Mouse (Mus musculus) liver, adult (tissue): ENCODE measurements at regions not wholly inside any gene's neighbourhood (a gene's known extent, or its start where the extent isn't known, plus 50 kb on each side); places are given as distances from the start of the nearest gene placed in this dataset.

ENCODE experiments used
- GATA4 ChIP-seq: IDR thresholded peaks from 2 replicates; pipeline ENCODE4 v1.6.1; 2014; ENCODE audit warnings: mild to moderate bottlenecking, low read length; ENCODE audit not compliant: insufficient replicate concordance

DNA sequence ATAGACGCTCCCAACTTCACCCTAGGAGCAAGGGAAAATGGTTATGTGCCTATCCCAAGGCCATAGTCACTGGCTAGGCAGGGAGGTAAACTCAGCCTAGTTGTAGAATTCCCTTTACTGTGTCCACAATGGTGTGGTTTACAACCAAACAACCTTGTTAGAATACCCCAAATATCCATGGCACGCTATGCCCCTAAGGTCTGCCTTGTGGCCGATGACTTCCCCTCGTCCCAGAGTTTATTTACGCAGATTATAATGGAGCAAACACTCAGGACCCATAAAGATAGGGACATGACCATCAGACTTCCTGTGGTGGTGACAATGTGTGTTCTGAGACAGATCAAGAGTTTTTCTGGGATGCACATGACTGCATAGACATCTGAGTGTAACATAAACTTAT, 231.5 kb upstream of the Vstm2b start:
- no peak for TF ChIP-seq GATA4

DNA sequence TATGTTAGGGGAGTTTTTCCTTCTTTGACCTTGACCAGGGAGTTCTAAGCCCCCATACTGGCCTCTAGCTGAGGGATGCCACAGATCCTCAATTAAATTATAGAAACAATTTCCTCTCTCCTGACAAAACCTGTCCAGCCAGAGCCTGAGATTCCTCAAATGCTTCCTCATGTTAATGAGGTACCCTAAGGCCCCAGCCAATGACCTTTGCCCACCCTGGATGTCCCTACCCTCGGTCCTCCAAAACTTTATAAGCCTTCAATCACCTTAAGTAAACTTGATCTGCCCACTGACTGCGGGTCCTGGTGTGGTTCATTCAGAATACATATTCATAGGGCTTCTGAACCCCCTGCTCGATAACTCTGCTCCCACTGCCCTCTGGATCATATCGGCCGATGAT, 227.7 kb upstream of the Vstm2b start:
- TF ChIP-seq GATA4: no peak

DNA sequence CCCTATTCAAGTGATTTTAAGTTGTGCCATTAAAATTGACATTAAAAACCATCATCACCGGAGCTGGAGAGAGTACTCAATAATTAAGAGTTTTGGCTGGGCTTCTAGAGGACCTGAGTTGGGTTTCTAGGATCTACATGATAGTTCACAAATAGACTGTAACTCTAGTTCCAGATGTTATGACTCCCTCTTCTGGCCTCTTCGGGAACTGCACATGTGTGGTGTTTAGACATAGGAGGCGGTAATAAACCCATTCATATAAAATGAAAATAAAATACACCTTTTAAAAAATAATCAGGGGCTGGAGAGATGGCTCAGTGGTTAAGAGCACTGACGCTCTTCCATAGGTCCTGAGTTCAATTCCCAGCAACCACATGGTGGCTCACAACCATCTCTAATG, 227.1 kb upstream of the Vstm2b start:
- no peak for TF ChIP-seq GATA4

- no peak for TF ChIP-seq GATA4
These were observed 225.8 kb upstream of the Vstm2b start for GRCm38 (mm10) chr7:40672348-40672747.

DNA sequence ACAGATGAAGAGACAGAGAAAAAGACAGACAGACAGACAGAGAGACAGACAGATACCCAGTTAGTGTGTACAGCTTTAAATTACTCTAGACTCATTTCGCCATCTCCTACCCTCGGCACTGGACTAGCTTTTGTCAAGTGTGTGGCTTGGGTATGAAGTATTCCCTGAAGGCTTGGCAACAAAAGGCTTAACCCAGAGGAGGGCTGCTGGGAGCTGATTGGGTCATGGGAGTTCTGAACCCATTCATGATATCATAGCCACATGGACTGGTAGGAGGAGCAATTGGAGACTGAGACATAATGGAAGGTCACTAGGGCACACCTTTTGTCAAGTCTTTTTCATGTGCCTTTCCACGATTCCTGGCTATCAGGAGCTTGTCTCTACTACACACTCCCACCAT, 223.7 kb upstream of the Vstm2b start:
- no peak for TF ChIP-seq GATA4

DNA sequence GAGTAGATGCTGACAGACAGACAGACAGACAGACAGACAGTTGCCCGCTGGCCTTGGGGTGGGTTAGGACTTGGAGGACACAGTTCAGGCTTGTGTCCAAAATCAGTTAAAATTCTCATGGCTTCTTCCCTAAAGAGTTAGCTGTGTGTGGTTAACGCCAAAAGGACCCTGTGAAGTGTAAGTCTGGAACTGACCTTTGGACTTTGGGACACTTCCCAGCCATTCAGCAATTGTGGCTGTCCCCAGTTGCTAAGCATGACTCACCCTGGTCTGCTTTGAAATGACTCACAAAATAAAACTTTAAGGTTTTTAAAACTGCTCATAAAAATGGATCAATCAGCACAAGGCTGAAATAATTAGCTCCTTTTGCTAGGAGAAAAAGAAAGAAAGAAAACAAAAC, 220.5 kb upstream of the Vstm2b start:
- no peak for TF ChIP-seq GATA4

- TF ChIP-seq GATA4: no peak
These were observed 217.6 kb upstream of the Vstm2b start for GRCm38 (mm10) chr7:40680567-40680966.

- TF ChIP-seq GATA4: no peak
These were observed 217.1 kb upstream of the Vstm2b start for GRCm38 (mm10) chr7:40680993-40681392.

DNA sequence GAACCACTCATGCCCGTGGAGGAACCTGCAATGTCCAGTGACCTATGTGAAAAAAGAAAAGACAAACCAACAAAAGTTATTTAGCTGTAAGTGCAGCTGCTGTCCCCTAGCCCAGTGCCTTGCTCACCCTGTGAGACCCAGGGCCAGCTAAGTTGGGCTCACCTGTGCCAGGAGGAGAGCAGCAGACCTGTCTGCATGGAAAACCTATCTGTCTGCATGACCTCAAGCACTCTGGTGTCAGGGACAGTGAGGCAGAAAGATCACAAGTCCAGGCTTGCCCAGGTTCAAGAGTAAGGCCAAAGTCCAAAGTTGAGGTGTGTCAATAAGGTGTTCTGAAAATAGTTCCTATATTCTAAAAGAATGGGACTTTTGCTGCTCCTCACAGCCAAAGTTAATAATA, 215.0 kb upstream of the Vstm2b start:
- TF ChIP-seq GATA4: no peak

GRCm38 (mm10) chr7:40683641-40684040, 214.5 kb upstream of the Vstm2b start:
- no peak for TF ChIP-seq GATA4

DNA sequence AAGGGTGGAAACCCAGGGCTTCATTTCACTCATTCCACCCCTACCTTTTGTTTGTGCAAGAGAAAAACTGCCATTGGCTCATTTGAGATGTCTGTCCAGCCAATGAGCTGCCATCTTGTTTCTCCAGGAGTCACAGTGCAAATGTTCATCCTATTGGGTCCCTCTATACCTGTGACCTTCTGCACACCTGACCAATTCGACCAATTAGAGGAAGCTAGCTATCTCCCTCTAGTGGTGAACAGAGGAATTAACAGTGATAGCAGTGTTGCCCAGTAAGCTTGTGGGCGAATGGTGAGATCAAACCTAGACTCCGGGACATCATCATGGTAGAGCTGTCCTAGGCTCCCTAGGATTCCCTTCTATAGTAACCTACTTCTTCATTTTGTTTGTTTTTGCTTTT, 211.1 kb upstream of the Vstm2b start:
- no peak for TF ChIP-seq GATA4

DNA sequence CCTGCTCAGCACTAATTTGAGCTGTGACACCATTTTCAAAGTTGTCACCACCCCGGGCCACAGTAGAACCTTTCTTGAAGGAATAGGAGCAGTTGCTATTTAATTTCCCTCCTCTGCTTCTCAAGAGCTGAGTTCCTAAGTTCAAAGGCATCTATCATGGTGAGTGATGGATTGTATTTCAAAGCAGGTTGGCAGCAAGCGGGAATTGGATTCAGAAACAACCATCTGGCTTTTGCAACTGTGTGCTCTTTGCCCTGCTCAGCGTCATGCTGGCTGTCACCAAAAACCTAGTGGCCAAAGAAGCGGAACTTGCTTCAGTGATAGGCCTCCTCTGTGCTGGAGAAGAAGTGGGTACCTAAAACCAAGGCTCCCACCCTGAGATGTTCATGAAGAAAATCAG, 209.6 kb upstream of the Vstm2b start:
- TF ChIP-seq GATA4: no peak

- TF ChIP-seq GATA4: no peak
These were observed 204.4 kb upstream of the Vstm2b start for GRCm38 (mm10) chr7:40693755-40694154.

- TF ChIP-seq GATA4: no peak
These were observed 200.6 kb upstream of the Vstm2b start for GRCm38 (mm10) chr7:40697551-40697950.

DNA sequence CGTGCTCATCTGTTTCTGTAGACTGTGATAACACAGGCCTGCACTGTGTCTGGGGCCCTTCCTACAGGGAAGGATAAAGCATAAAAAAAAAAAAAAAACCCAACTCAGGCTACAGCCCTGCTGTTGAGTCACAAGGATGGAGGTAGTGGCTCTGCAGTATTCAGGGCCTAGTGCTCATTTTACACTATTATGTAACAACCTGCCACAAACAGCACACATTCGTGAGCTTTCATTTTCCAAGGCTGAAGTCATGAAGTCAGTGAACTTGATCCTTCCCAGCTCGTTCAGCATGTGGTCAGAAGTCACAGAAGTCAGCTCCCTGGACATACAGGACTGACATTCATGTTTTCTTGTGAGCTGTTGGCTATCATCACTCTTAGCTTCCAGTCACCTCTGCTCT, 199.8 kb upstream of the Vstm2b start:
- TF ChIP-seq GATA4: no peak

GRCm38 (mm10) chr7:40699633-40700032, 198.5 kb upstream of the Vstm2b start:
- TF ChIP-seq GATA4: no peak

GRCm38 (mm10) chr7:40700656-40701055, 197.5 kb upstream of the Vstm2b start:
- no peak for TF ChIP-seq GATA4
